Mouse (Mus musculus) cerebellum, adult 2 months (tissue): ENCODE data around the gene Mospd3. TPM values are rescaled to one million over a fixed set of nuclear protein-coding genes. Genes with fewer than 3 reads are reported as not detected.

Experiments
- DNase-seq, 2 experiments: peaks; one replicate each; pipeline ENCODE4 v3.0.0; 2021
- H3K27ac ChIP-seq: fragments of 200-500 bp; 2 replicates; pipeline ENCODE4 v1.5.1; 2012; ENCODE audit warnings: low read length, control low read depth, inconsistent platforms; ENCODE audit not compliant: insufficient read depth
- H3K27me3 ChIP-seq: fragments of 200-500 bp; 2 replicates; pipeline ENCODE4 v1.6.1; 2012; ENCODE audit warnings: inconsistent platforms, mild to moderate bottlenecking, low read length, moderate library complexity; ENCODE audit not compliant: control insufficient read depth, insufficient read depth
- H3K4me1 ChIP-seq: fragments of 200-500 bp; 2 replicates; pipeline ENCODE4 v1.6.1; 2011; ENCODE audit warnings: low read length; ENCODE audit not compliant: control insufficient read depth, insufficient read depth
- H3K4me3 ChIP-seq: fragments of 200-500 bp; replicated peaks from 2 replicates; pipeline ENCODE3; 2011; ENCODE audit warnings: mild to moderate bottlenecking, low read depth, low read length, control low read depth; ENCODE audit not compliant: insufficient read depth
- CTCF ChIP-seq: fragments of 200-500 bp; IDR thresholded peaks from 2 replicates; pipeline ENCODE4 v1.5.1; 2011; ENCODE audit warnings: low read depth, mild to moderate bottlenecking, control low read depth, low read length, moderate library complexity, borderline replicate concordance; ENCODE audit not compliant: insufficient read depth
- POLR2A ChIP-seq: fragments of 200-500 bp; IDR thresholded peaks from 2 replicates; pipeline ENCODE4 v1.6.1; 2011; ENCODE audit warnings: low read length, control low read depth, borderline replicate concordance; ENCODE audit not compliant: insufficient read depth
- WGBS: fragments of 180-500 bp; shearing (Covaris S2); methylation state at CpG from one replicate; pipeline ENCODE4 v1.1.7; 2018; 5-methylcytosine and 5-hydroxymethylcytosine counted together
- polyA plus RNA-seq: library from polyadenylated mRNA; depleted of rRNA; stranded (reverse); fragments of >200 nt; gene quantifications from 2 replicates; pipeline ENCODE4 v1.2.3, GENCODE M21; 2012

Gene Mospd3
- polyA plus RNA-seq, 1 experiment: 56.0 TPM

GRCm38 (mm10) chr5:137570181-137570580 is 30.7 kb downstream of the Mospd3 start:
- TF ChIP-seq POLR2A (no peak), CTCF (no peak)
- Histone ChIP-seq H3K27me3 (no peaks in the 10 kb centered on the region), H3K27ac (no peak overlapping the region), H3K4me3 (no peak overlapping the region), H3K4me1 (no peaks in the 10 kb centered on the region)
- WGBS: 16% methylated on average over 7 of the region's 7 CpGs
- no peak for DNase-seq

GRCm38 (mm10) chr5:137569665-137570064 is 31.2 kb downstream of the Mospd3 start, which contains the start of gene Tfr2:
Gene Tfr2 (plus strand): TSS chr5:137569840.
- no peaks in the 10 kb centered on the region for H3K27me3 ChIP-seq
- no peak within 1 kb of the TSS for H3K4me3 ChIP-seq
- no peak for TF ChIP-seq POLR2A
- no peak for TF ChIP-seq CTCF
- WGBS: 30% methylated on average over 9 of the region's 9 CpGs
- no peak within 1 kb of the TSS for H3K27ac ChIP-seq
- no peaks in the 10 kb centered on the region for H3K4me1 ChIP-seq
- no peak for DNase-seq

DNA sequence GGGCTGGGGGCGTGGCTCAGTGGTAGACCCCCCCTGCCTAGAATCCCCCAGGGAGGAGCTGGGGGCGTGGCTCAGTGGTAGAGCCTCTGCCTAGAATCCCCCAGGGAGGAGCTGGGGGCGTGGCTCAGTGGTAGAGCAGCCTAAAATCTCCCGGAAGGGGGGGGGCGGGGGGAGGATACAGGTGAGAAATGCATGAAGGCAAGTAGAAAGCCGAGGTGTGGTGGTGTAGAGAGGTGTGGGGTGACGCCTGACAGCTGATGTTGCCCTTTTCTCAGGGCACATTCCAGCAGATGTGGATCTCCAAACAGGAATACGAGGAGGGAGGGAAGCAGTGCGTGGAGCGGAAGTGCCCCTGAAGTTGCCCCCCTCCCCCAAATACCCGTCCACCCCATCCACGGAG is 31.8 kb downstream of the Mospd3 start:
- H3K4me1 ChIP-seq: no peaks in the 10 kb centered on the region
- 71% methylated on average over 12 of the region's 12 CpGs for WGBS
- no peak for DNase-seq
- no peaks in the 10 kb centered on the region for H3K27me3 ChIP-seq
- H3K4me3 ChIP-seq: no peak overlapping the region
- TF ChIP-seq POLR2A (no peak), CTCF (no peak)
- no peak overlapping the region for H3K27ac ChIP-seq

DNA sequence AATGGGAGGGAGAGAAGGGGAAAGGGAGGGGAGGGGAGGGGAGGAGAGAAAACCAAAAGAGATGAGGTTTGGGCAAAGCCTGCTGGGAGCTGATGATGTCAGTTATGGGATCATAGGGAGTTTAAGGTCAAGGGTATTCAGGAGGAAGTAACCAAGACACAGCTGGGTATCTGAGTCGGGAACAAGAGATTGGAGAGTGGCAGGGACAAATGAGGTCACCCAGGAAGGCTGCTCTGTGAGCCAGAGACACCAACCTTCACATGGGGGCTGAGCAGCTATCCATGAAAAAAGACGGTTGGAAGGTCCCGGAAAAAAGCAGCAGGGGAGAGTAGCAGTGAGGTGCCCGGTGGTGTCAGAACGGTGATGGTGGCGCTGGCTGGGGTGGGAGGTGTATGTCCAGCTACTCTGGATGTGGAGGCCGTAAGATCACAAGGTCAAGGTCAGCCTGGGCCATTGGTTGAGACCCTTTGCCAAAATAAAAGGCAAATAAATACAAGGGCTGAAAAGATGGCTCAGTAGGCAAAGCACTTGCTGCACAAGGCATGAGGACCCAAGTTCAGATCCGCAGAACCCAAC is 32.5 kb downstream of the Mospd3 start:
- WGBS: 56% methylated on average over 8 of the region's 8 CpGs
- no peak for DNase-seq
- Histone ChIP-seq H3K27me3 (no peaks in the 10 kb centered on the region), H3K4me1 (no peaks in the 10 kb centered on the region), H3K4me3 (no peak overlapping the region), H3K27ac (no peak overlapping the region)
- TF ChIP-seq CTCF (no peak), POLR2A (no peak)

GRCm38 (mm10) chr5:137566416-137566815 is 34.4 kb downstream of the Mospd3 start:
- 96% methylated on average over 5 of the region's 5 CpGs for whole genome bisulfite sequencing
- Histone ChIP-seq H3K4me1 (no peaks in the 10 kb centered on the region), H3K27me3 (no peaks in the 10 kb centered on the region), H3K27ac (no peak overlapping the region), H3K4me3 (no peak overlapping the region)
- no peak for TF ChIP-seq POLR2A
- TF ChIP-seq CTCF: no peak
- DNase-seq: no peak

DNA sequence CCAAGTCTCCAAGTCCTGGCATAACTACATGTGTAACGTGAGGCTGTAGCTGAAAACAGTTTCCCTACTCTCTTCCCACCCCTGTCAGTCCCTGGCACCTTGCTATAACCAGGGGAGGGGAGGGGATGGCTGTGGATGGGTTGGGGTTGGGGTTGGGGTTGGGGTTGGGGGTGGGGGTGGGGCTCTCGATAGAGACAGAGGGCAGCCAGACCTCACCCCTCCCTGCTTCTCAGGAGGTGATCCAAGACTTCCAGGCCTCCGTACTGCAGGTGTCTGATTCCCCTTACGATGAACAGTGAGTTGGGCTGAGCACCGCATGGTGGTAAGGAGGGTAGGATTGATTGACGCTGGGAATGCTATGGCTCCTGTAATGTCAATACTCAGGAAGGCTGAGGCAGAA is 35.1 kb downstream of the Mospd3 start:
- no peak for DNase-seq
- H3K27ac ChIP-seq: no peak overlapping the region
- no peaks in the 10 kb centered on the region for H3K27me3 ChIP-seq
- H3K4me1 ChIP-seq: no peaks in the 10 kb centered on the region
- TF ChIP-seq POLR2A (no peak), CTCF (no peak)
- H3K4me3 ChIP-seq: no peak overlapping the region
- 39% methylated on average over 6 of the region's 6 CpGs for whole genome bisulfite sequencing

GRCm38 (mm10) chr5:137562965-137563364 is 37.9 kb downstream of the Mospd3 start:
- 61% methylated on average over 10 of the region's 10 CpGs for WGBS
- H3K27me3 ChIP-seq: no peaks in the 10 kb centered on the region
- no peak overlapping the region for H3K4me3 ChIP-seq
- no peak for TF ChIP-seq POLR2A
- TF ChIP-seq CTCF: no peak
- DNase-seq: no peak
- no peaks in the 10 kb centered on the region for H3K4me1 ChIP-seq
- H3K27ac ChIP-seq: no peak overlapping the region

- Histone ChIP-seq H3K4me3 (no peak overlapping the region), H3K27me3 (no peaks in the 10 kb centered on the region), H3K4me1 (no peaks in the 10 kb centered on the region), H3K27ac (no peak overlapping the region)
- no peak for TF ChIP-seq POLR2A
- TF ChIP-seq CTCF: no peak
- 42% methylated on average over 6 of the region's 6 CpGs for WGBS
- no peak for DNase-seq
Observed at GRCm38 (mm10) chr5:137561556-137561955, 39.3 kb downstream of the Mospd3 start.
